In genomic region chr2:71598368-71598767, GRCm38 (mm10) we compare ENCODE assay signal across 10 mouse cellular contexts. TPM values are rescaled to one million over a fixed set of nuclear protein-coding genes. Genes with fewer than 3 reads are reported as not detected.
DNase-seq lines count a peak whose midpoint lies in the region; ATAC-seq and TF ChIP-seq lines count a peak whose summit lies in the region.
"Had no signal": no experiment of that assay in that cellular context is flagged by ENCODE, and none has a peak within 500 bp of the region (broad histone marks: within the 10 kb centered on the region; RNA-seq: fewer than 3 reads in every experiment).

No protein-coding gene starts in this region.

- peak overlapping the region; percentile 44 for H3K4me3 ChIP-seq in bone marrow macrophage, adult 2 months (ENCODE audit: insufficient read depth, low read length)
- H3K4me3 ChIP-seq: gastrocnemius, adult 2 months had no signal

- intact Hi-C loops in left cerebral cortex, postnatal 25 days (cut with DNase I): loop anchor here (1.0 kb wide), 2 partner anchors 214 to 218 kb away; no protein-coding TSS in a partner anchor

- ATAC-seq in hematopoietic stem cell, adult 5-6 weeks (replicated peaks in 1 of 2; ENCODE audit: insufficient read depth in 1 of 2, low FRiP score in 2 of 2, low TSS enrichment in 1 of 2, low read depth in 1 of 2, poor library complexity in 2 of 2, severe bottlenecking in 2 of 2): peak; percentile 70 to 82
- ATAC-seq in megakaryocyte progenitor cell, adult 5-6 weeks (replicated peaks; ENCODE audit: poor library complexity): peak; percentile 72
- no peak for ATAC-seq in erythroblast, adult 5-6 weeks (replicated peaks; ENCODE audit: low FRiP score, poor library complexity, severe bottlenecking)

- no peak for TF ChIP-seq POLR2A in bone marrow macrophage, adult 2 months (IDR thresholded peaks at IDR 0.05; ENCODE audit: borderline replicate concordance, low read depth, low read length)

- peak; percentile 38 to 59 for DNase-seq in left cerebral cortex, postnatal 25 days (ENCODE audit: low spot score in 2 of 2)
- no peak for DNase-seq in left cerebral cortex, adult 11 months (ENCODE audit: low spot score)
- no peak for DNase-seq in heart, adult 8-10 months (ENCODE audit: low spot score)
- DNase-seq in thymus, adult 18-20 months: no peak

- no peak for TF ChIP-seq CTCF in bone marrow macrophage, adult 2 months (IDR thresholded peaks at IDR 0.05; ENCODE audit: low read depth, low read length)

- peaks cover 32% of the 10 kb centered on the region for H3K4me1 ChIP-seq in bone marrow macrophage, adult 2 months (ENCODE audit: control insufficient read depth, insufficient read depth, low read length)

- H3K27ac ChIP-seq in bone marrow macrophage, adult 2 months (ENCODE audit: insufficient read depth, low read depth, low read length): peak overlapping the region; percentile 93
- H3K27ac ChIP-seq: gastrocnemius, adult 2 months had no signal

RNA-seq across cellular contexts. Expression of gene Dlx2, which starts 51.8 kb away (rescaled TPM):
- 1 to 10 TPM; 5.3 to 5.4 TPM for total RNA-seq in left cerebral cortex, postnatal 25 days (2021)
- polyA plus RNA-seq in bone marrow macrophage, adult 2 months (2012; ENCODE audit: insufficient read depth, insufficient read length, missing spikeins): not detected in 2 replicates
- total RNA-seq in hematopoietic stem cell, adult 5-6 weeks (2017): 0.25 TPM in 1 of 2 replicates, not detected in the other
- not detected in 2 replicates for total RNA-seq in megakaryocyte progenitor cell, adult 5-6 weeks (2015)
- not detected in 2 replicates for total RNA-seq in megakaryocyte progenitor cell, adult 5-6 weeks (2017)
- total RNA-seq in heart, adult 8-10 months (2022): not detected
- total RNA-seq in erythroblast, adult 5-6 weeks (2015; ENCODE audit: low replicate concordance): not detected in 2 replicates
- total RNA-seq in erythroblast, adult 5-6 weeks (2017; ENCODE audit: low replicate concordance): not detected in 2 replicates
- total RNA-seq: gastrocnemius, adult 2 months had no signal
- polyA plus RNA-seq: activated CD4-positive, CD25-positive, alpha-beta regulatory T cell, adult 4 months had no signal

Comparison
In these comparisons a context has a peak if more than half of its experiments do, and no peak if none do; other contexts are left out.
1. DNase-seq: peak in left cerebral cortex, postnatal 25 days (2 of 2); none in left cerebral cortex, adult 11 months (single experiment), heart, adult 8-10 months (single experiment) and thymus, adult 18-20 months (0 of 2).